Mouse (Mus musculus) limb, embryonic 15.5 days (tissue): ENCODE data around the gene Akt2. TPM values are rescaled to one million over a fixed set of nuclear protein-coding genes. Genes with fewer than 3 reads are reported as not detected.

Experiments
- polyA plus RNA-seq: library from polyadenylated mRNA; unstranded; fragments of >200 nt; fragmentation: Nextera tagmentation; extraction: Ambion mirVana; gene quantifications from 2 replicates; pipeline ENCODE4 v1.2.1, GENCODE M21; 2015

The Akt2 gene
- polyA plus RNA-seq, 1 experiment from 2014 or later = 108 TPM

Other genes starting within 250 kb of the Akt2 start
- 33.6 and 36.4 TPM in 2 replicates for gene Shkbp1, start 235.5 kb upstream of the Akt2 start, polyA plus RNA-seq
- 0.31 and 0.67 TPM in 2 replicates for gene Gm20479, start 234.1 kb upstream of the Akt2 start, polyA plus RNA-seq
- gene Sptbn4, start 143.9 kb upstream of the Akt2 start, polyA plus RNA-seq = 0.14 and 0.23 TPM in 2 replicates
- gene Blvrb, start 143.6 kb upstream of the Akt2 start, polyA plus RNA-seq = 57.5 and 59.8 TPM in 2 replicates
- gene Sertad3, start 117.8 kb upstream of the Akt2 start, polyA plus RNA-seq = 38.2 and 38.3 TPM in 2 replicates
- 44.6 and 47.0 TPM in 2 replicates for gene Sertad1, start 104.6 kb upstream of the Akt2 start, polyA plus RNA-seq
- 5.2 and 6.5 TPM in 2 replicates for gene Prx, start 92.2 kb upstream of the Akt2 start, polyA plus RNA-seq
- 0.65 and 0.68 TPM in 2 replicates for gene Hipk4, start 68.3 kb upstream of the Akt2 start, polyA plus RNA-seq
- gene Pld3, start 38.3 kb upstream of the Akt2 start, polyA plus RNA-seq = 134 and 140 TPM in 2 replicates
- 32.9 and 39.3 TPM in 2 replicates for gene 2310022A10Rik, start 38.3 kb upstream of the Akt2 start, polyA plus RNA-seq
- gene Ttc9b, start 62.4 kb downstream of the Akt2 start, polyA plus RNA-seq = 0.20 TPM in 1 of 2 replicates, not detected in the other
- gene Map3k10, start 83.0 kb downstream of the Akt2 start, polyA plus RNA-seq = 5.8 and 9.0 TPM in 2 replicates
- 2.8 and 3.2 TPM in 2 replicates for gene Zfp607b, start 97.8 kb downstream of the Akt2 start, polyA plus RNA-seq
- gene Zfp60, start 139.8 kb downstream of the Akt2 start, polyA plus RNA-seq = 29.0 and 32.3 TPM in 2 replicates
- 1.8 and 2.0 TPM in 2 replicates for gene Zfp626, start 215.6 kb downstream of the Akt2 start, polyA plus RNA-seq
- 7.2 and 8.0 TPM in 2 replicates for gene Zfp59, start 247.1 kb downstream of the Akt2 start, polyA plus RNA-seq